Mouse (Mus musculus): ENCODE data around the gene Arsg.

Arsg gene

DNA sequence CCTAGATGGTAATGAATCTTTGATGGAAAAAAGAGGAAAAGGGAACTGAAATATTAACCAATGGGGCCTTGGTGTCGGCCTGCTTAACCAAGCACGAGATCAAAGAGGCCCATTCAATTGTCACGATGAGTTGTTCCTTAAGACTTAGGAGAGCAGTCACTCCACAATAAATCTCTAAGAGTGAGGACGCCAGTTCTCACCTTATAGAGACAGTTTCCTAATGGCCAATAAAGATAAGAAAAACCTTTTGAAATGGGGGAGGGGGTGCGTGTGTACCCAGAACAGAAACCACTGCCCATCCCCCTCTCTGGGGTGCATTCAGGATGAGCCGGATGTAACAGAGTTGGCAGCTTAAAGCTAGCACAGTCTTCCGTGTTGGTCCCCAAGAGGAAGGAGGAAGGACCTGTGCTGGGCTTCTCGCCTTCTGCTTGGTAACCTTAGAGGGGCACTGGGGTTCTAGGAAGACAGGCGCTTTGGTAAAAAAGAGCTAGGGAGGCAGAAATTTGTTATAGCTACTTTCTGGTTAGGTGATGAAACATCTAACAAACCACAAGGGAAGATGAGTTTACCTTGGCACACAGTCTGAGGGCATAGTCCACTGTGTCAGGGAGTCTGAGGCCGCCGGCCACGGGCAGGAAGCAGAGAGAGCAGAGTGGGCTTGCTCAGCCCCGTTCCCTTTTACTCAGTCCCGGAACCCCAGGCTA is 22.7 kb downstream of the Arsg start:
- peak; percentile 42 for DNase-seq (ENCODE audit: low spot score)

DNA sequence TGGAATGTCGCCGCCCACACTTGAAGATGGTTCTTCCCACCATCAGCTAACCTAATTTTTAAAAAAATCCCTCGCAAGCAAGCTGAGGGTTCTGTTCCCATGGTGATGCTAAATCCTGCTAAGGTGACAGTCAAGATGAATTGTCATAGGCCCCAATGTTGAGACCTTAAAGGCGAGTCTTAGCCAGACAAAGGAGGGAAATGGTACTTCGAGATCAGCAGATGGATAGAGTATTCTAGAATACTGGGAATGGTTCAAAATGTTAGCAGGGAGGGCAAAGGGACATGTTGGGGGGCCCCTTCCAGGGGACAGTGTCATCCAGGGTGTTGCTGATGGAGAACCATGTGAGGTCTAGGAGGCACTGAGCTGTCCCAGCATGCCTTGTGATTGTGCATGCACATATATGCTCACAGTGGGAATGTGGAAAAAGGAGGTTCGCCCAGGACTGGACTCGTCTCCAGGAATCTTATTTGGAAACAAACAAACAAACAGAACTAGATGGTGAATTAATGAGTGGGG is 23.4 kb downstream of the Arsg start:
- no peak for DNase-seq (ENCODE audit: low spot score)

DNA sequence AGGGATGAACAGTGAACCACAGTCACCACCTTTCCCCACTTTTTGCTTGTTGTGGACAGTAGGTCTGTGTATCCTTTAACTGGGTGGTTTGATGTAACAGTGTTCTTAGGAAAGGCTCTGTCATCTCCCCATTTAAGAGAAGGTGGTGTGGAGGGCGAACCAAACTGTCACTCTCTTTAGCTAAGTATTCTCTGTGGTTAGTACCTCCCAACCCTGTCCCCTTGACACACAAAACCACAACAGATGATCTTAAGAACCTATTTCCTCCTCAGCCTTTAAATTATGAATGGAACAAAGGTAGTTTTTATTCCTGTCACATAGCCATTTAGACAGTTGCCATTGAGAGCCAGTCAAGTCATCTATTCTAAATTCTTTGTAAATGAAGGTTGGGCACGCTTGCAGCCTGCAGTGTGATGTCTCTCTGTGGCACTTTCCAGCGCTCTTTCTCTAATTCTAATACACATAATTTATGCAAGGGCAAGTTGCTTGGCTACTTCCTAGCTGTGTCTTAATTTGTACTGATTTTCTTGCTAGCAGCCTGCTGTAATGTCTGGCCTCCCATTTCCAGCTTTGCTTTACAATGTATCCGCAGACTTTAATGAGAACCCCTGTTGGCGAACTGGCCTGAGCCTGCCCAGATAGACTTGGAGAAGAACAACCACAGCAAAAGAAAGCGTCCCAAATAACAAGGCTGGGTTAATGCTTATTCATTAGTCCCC is 24.0 kb downstream of the Arsg start:
- DNase-seq (ENCODE audit: low spot score) = no peak

DNA sequence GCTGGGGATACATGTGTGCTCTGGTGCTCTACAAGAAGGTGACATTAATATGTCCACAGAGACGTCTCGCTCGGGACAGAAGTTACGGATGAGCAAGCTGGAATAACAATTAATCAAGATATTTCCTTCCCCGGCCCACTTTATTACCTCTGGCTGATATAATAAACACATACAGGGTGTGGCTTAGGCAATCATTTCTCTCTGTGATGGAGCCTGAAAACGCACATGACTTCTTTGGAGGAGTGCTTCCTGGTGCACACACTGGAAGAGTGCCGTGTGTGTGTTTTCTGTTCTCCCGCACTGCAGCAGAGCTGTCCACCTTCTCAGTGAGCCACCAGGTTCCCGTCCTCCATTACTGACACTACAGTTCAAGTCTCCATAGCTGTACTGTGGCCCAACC is 24.8 kb downstream of the Arsg start:
- no peak for DNase-seq (ENCODE audit: low spot score)

DNA sequence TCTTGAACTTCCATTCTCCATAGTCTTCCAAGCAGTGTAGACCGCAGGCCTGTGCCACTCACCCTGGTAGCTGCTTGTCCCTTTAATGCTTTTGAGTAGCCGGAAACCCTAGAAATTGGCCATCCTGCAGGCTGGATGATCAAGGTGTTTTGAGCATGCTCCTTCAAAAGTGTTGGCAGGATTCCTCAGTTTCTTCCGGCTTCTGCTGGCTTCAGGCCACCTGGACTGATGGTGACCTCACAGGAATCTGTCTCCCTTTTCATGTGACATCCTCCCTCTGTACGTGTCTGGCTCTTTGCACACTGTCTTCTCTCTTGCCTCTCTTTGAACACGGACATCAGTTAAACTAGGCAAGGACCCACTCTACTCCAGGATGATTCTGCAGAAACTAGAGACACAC is 27.0 kb downstream of the Arsg start:
- no peak for DNase-seq (ENCODE audit: low spot score)

DNA sequence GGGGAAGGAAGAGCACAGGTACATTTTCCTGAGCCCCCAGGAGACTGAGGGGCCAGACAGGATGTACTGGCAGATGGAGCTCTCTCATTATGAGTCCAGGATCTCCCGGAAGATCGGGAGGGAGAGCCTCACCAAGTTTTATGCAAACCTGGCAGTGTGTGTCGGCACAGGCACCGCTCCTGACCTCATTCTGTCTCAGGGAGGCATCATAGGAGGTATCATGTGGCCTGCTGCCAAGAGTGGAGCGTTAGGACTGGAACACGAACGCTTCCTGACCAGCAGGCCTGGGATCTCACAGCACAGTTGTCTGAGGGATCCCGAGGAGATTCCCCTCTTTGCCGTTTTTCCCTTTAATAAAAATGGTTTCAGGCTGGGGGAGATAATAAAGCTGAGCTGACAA is 31.8 kb downstream of the Arsg start:
- peak; percentile 43 for DNase-seq (ENCODE audit: low spot score)

DNA sequence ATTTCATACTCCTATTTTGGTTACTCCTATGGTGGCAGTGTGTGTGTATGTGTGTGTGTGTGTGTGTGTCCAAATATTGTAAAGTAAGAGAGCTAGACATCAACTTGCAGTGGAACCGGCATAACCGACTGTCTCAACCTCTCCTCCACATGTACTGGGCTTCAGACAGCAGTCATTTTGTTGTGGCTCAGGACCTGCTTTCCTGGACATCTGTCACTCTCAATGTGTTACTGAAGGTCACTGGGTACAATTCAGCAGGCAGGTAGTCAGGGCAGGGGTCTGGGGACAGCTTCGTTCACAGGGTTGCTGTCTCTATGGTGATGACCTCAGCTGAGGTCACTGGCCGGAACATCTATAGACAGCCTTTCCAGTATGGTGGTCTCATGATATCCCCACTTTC is 32.6 kb downstream of the Arsg start:
- DNase-seq (ENCODE audit: low spot score) = no peak

DNA sequence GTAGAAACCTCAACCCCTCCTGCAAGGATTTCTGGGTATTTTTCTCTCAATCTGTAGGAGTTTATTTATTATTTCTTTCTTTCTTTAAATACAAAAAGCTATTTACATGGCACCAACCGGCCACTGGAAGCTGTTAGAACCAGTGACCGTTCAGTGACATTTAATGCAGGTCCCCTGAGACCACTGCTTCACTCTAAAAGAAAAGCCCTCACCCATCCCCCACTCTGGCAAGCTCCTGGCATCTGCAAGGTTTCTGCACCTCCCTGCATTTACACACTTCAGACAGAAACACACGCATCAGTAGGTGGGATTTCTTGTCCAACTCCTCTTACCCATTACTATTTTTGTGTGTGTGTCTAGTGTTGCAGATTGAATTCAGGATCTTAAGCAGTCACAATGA is 33.9 kb downstream of the Arsg start:
- peak; percentile 26 for DNase-seq (ENCODE audit: low spot score)

DNA sequence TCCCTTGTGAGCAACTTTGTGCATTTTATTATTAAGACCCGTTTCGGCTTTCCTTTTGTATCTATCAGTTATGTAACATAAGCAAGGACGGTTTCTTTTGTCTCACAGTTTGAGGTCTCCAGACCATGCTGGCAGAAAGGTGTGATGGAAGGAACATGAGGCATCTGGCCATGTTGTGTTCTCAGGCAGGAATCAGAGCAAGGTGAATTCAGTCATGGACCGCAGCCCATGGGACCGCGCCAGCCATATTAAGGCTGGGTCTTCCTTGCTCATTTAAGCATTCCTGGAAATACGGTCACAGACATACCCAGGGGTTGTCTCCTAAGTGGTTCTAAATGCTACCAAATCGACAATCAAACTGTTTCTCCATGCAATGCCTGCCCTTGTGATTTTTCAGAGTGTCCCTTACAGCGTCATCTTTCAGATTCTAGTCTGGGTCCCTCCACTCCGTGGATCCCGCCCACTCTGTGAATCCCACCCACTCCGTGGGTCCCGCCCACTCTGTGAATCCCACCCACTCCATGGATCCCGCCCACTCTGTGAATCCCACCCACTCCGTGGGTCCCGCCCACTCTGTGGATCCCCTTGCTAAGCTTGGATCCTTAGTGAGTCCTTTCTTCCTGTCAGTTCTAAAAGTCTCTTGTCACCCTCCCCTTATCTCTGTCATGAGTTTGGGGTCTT is 40.0 kb downstream of the Arsg start:
- DNase-seq (ENCODE audit: low spot score) = no peak

DNA sequence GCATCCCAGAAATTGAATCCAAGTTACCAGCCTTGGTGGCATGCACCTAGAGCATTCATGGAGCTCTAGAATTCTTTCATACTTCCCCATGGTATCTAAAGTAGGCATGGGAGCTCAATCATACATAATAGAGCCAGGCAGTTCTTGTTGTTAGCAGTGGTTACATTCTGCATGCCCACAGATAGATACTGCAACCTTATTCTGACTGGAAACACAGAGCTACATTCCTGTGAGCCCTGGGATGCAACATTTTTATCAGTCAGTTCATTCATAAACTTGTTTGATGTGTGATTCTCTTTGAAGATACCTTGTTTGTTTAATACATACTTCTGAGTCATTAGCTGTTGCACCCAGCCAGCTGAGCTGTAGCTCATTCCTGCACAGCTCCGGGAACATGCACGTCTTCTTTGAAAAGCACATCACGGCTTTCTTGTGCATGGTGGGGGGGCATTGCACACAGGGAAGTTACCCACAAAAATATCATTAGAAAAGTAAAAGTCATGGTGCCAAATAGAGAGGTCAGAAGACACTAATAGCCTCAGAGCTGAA is 41.0 kb downstream of the Arsg start:
- no peak for DNase-seq (ENCODE audit: low spot score)

DNA sequence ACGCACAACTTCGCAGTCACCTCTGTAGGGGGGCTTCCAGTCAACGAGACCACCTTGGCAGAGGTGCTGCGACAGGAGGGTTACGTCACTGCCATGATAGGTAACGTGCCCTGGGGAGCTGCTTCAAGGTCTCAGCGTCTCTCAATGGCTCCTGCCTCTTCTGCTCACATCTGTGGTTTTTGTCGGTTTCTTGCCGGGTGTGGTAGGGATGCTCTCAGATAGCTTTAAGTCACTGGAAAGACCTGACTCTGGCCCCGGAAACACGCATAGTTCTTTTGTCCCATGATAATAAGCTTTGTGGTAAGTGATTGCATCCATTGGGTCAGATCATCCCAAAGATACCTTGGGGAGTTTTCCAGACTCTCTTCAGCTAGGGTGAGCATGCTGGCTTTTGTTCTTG is 44.2 kb downstream of the Arsg start:
- no peak for DNase-seq (ENCODE audit: low spot score)

DNA sequence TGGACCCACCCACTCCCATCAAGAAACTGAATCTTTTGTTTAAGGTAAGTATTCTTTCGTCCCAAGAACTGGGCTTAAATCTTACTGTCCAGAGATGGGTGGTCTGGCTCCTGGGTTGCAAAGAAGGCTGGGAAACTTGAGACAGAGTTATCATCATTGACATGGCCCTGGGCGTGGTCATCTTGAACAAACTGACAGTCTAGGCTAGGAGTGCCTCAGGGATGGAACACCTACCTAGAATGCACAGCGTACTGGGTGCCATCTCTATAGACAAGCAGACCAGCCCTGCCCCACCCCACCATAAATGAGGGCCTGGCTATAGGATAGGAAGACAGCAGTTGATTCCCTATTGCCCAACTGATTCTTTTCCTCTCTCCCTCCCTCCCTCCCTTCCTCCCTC is 44.6 kb downstream of the Arsg start:
- DNase-seq (ENCODE audit: low spot score) = no peak

DNA sequence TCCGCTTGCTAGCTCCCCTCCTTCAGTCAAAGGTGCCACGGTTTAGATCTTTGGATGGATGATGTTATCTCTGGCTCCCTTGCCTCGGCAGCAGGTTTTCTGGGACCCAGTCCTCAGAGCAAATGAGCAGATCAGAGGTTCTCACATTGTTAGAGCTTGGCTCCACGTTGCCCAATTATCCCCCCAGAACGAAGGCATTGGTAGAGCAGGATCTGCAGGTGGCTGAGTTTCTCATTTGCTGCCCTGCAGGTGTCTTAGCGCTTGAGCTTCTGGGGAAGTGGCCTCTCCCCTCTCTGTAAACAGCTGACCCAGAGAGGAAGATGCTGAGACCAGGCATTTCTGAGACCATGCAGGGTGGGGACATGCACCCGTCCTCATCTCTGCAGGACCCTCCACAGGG is 47.8 kb downstream of the Arsg start:
- DNase-seq (ENCODE audit: low spot score) = no peak

DNA sequence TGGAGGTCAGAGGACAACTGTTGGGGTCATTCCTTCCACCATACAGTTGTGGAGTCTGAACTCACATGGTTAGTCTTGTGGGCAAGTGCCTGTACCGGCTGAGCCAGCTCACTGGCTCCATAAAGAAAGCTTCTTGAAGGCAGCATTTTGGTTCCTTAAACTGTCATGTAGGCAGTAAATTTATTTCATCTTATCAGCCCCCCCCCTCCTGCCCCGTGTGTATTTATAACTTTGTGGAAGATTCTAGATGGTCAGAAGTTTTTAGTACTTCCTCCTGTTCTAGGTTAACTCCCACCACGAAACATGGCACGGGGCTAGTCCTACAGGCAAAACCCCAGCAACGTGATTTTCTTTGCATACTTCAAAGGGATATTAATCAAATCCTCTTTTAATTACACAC is 51.7 kb downstream of the Arsg start:
- no peak for DNase-seq (ENCODE audit: low spot score)

DNA sequence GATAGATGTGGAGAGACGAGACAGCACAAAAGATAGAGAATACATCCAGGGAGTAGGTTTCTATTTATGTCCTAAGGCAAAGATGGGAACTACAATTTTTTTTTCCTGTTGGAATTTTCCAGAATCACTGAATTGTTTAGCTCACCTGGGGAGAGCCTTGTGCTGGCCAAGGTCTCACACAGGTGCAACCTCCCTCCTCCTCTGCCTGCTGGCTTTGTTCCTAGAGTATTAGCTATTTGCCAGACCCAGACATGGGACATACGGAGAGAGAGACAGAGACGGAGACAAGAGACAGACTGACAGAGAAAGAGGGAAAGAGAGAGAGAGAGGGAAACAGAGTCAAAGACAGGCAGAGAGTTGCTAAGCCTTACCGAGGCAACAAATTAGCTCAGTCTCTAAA is 52.4 kb downstream of the Arsg start:
- no peak for DNase-seq (ENCODE audit: low spot score)

DNA sequence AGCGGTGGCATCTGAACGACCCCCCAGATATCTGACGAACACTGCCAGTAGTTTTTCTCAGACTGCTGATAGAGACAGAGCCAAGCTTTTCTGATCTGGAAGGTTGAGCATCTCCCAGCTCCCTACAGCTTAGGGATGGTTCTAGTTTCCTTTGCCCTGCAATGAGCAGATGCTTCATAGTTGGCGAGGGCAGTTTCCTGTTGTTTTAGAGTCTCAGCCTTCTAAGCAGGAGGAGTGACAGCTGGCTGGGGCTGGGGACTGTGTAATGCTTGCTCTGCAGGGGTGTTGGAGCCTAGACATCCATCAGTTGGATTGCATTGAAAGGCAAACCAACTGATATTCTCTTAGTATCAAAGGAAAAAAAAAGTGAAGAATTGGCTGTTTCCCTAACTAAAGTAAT is 56.9 kb downstream of the Arsg start:
- no peak for DNase-seq (ENCODE audit: low spot score)

DNA sequence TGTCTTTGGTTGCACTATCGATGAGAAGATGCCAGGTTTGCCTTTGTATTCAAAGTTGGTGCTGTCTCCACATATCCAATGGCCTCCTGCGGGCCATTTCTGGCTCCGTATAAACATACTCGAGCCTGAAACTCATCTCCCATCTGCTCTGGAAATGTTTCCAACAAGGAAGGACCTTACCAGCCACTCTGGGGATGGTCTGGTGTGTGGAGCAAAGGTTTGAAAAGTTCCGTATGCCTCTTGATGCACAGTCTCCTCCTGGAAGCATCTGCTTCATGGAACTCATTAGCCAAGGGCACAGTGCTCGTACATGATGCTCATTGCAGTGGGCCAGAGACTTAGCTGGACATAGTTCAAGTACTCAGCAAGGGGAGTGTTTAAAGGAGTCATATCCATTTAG is 62.8 kb downstream of the Arsg start:
- DNase-seq (ENCODE audit: low spot score) = no peak

DNA sequence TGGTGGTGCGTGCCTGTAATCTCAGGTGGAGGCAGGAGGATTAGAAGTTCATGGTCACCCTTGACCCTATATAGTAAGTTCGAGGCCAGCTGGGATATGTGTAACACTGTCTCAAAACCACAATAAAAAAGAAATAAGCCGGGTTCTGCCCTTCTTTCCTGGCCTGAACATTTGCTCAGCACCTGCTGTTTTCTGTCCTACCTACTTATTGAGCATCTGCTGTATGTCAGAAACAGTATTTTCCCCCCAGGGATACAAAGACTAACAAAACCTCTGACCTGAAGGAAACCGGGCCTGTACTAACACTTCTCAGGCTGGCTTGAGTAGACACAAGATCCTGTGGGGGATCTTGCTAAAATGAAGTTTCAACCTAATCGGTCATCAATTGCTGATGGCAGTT is 63.8 kb downstream of the Arsg start:
- no peak for DNase-seq (ENCODE audit: low spot score)

DNA sequence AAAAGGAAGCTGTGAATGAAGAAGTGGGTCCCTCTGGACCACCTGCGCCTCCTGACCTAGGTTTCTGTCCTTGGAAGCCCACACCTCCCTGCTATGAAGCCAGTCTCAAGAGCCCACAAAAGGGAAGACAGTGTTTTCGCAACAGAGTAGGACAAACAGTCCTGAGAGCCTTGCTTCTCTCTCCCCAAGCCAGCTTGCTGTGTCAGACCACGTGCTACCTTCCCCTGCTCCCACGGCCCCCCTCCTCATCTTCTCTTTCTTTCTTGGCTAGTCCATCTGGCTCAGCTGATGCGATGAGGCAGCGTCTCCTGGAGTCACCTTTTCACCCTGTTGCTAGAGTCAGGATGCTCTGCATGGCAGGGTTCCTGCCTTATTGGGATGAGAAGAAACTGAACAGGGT is 66.1 kb downstream of the Arsg start:
- peak; percentile 54 for DNase-seq (ENCODE audit: low spot score)

DNA sequence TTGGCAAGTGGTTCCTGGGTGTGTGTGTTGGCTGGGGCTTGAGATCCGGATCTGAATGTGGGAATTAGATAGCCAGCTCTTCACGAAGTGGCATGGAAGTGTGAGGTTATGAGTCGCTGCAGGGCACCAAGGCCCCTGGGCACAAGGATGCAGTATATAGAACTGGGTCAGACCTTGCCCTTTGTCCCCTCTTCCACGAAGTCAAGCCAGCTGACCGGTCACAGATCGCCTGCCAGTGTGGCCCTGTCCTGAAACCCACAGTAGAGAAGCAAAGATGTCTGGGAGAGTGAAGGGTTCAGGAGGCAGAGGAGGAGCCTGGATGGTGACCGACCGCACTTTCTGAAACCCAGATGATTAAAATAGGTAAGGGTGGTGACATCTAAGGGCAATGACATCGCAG is 70.3 kb downstream of the Arsg start:
- DNase-seq (ENCODE audit: low spot score) = no peak

DNA sequence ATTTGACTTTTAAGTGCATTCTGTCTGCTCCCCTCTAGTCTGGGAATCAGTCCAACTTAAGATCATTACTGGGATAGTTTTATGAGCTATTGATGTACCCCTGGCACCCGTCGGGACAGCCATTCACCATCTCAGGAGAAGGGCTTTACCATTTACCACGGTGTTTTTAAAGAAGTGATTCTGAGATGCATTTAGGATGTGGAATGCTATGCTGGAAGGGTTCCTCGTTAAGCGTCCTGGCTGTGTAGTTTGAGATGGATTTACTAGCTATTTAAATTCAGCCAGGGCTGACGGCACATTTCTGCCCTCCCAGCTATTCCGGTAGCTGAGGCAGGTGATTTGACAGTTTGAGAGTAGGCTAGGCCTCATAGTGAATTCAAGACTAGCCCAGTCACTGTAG is 71.3 kb downstream of the Arsg start:
- no peak for DNase-seq (ENCODE audit: low spot score)

DNA sequence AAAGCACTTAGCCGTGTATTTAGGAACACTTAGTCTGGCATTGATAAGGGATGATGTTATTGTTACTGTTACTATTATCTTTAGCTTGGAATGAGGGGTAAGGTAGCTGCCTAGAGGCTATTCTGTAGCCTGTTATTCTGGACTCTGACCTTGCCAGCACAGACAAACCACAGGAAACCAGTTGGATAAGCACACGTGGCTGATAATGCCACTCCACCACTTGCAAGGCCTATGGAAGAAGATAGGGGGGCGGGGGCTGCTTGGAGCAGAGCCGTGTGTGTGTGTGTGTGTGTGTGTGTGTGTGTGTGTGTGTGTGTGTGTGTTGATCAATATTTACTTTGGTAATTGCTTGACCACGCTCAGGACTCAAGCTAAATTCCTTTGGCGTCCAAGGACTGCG is 72.1 kb downstream of the Arsg start:
- no peak for DNase-seq (ENCODE audit: low spot score)

DNA sequence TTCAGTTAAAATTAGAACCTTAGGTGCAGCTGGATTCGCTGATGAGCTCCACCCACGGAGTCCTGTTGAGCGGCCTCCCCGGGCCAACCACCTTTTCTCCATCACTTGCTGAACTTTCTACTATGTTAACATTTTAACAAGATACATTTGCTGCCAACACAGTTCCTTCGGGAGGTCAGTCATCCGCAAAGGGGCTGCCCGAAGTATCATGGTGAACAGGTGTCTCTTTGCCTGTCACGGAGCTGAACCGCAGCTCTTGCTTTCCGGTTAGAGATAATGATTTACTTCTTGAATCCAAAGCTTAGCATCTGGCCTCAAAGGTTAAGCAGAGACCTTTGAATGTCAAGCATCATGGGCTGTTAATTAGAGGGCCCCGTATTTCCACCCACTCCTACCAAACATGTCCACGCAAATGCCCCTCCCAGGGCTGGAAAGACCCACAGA is 72.5 kb downstream of the Arsg start:
- no peak for DNase-seq (ENCODE audit: low spot score)
